Mouse (Mus musculus) small intestine, adult 2 months (tissue): Measurements from ENCODE around the gene Pde3a. TPM values are rescaled to one million over a fixed set of nuclear protein-coding genes. Genes with fewer than 3 reads are reported as not detected.

Experiments
- H3K27ac ChIP-seq: fragments of 200-500 bp; 2 replicates; pipeline ENCODE4 v1.5.1; 2012; ENCODE audit warnings: low read depth, low read length, control low read depth, inconsistent platforms; ENCODE audit not compliant: insufficient read depth
- H3K27me3 ChIP-seq: fragments of 200-500 bp; 2 replicates; pipeline ENCODE4 v1.6.1; 2012; ENCODE audit warnings: mild to moderate bottlenecking, moderate library complexity, low read length, inconsistent platforms; ENCODE audit not compliant: control insufficient read depth, insufficient read depth
- H3K36me3 ChIP-seq: fragments of 200-500 bp; 2 replicates; pipeline ENCODE4 v1.6.1; 2012; ENCODE audit warnings: mild to moderate bottlenecking, low read length, control low read depth, inconsistent platforms; ENCODE audit not compliant: control insufficient read depth, insufficient read depth
- H3K4me1 ChIP-seq: fragments of 200-500 bp; 2 replicates; pipeline ENCODE4 v1.6.1; 2012; ENCODE audit warnings: low read length, inconsistent platforms, mixed read lengths; ENCODE audit not compliant: control insufficient read depth, insufficient read depth, insufficient read length
- H3K4me3 ChIP-seq: fragments of 200-500 bp; 2 replicates; pipeline ENCODE4 v1.5.1; 2012; ENCODE audit warnings: low read depth, mild to moderate bottlenecking, control low read depth, inconsistent platforms, low read length, moderate library complexity
- CTCF ChIP-seq: fragments of 200-500 bp; IDR thresholded peaks from 2 replicates; pipeline ENCODE4 v1.5.1; 2012; ENCODE audit warnings: low read depth, mild to moderate bottlenecking, control low read depth, inconsistent platforms, low read length, moderate library complexity, mixed read lengths; ENCODE audit not compliant: insufficient replicate concordance, insufficient read length; ENCODE audit errors: extremely low read depth
- POLR2A ChIP-seq: fragments of 200-500 bp; IDR thresholded peaks from 2 replicates; pipeline ENCODE4 v1.6.1; 2012; ENCODE audit warnings: low read depth, mild to moderate bottlenecking, control low read depth, inconsistent platforms, low read length, moderate library complexity
- WGBS: fragments of 180-500 bp; shearing (Covaris S2); methylation state at CpG from one replicate; pipeline ENCODE4 v1.1.7; 2018; 5-methylcytosine and 5-hydroxymethylcytosine counted together
- polyA plus RNA-seq: library from polyadenylated mRNA; depleted of rRNA; stranded (reverse); fragments of >200 nt; gene quantifications from 2 replicates; pipeline ENCODE4 v1.2.3, GENCODE M21; 2012

Pde3a gene
- polyA plus RNA-seq, 1 experiment: 7.9 TPM

DNA sequence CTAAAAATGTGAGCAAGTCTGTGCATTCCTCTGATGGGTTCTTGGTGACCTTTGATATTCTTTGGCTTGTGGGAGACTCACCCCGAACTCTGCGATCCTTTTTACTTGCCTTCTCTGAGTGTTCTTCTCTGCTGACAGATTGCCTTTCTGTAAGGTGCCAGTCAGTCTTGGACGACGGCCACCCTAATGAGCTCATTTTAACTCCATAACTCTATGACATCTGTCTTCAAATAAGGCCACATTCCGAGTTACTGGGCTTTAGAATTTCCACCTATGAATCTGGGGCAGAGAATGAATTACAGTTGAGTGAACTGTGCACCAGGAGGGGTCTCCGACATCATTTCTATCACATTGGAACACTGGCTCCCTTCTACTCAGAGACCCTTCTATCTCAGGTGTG, 176.0 kb downstream of the Pde3a start:
- 74% methylated on average over 6 of the region's 6 CpGs for WGBS
- Histone ChIP-seq H3K27ac (no peak overlapping the region), H3K4me3 (no peak overlapping the region), H3K27me3 (no peaks in the 10 kb centered on the region), H3K36me3 (no peaks in the 10 kb centered on the region), H3K4me1 (no peaks in the 10 kb centered on the region)
- TF ChIP-seq CTCF (no peak), POLR2A (no peak)

DNA sequence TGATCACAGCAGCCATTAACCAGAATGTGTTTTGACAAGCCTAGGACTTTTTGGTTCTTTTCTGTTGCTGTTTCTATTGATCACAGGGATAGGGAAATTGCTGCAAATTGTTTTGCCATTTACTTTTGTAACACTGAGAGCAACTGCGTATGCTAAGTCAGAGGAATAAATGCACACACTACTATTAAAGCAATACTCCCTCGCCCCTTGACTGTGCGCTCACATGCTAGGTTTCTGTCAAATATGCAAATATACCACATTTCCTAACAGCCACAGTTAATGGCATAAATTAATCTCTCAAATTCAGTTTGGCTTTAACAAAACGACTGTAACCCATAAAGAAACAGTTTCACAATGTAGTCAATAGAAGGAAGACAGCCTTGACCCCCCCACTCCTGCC, 179.5 kb downstream of the Pde3a start:
- no peaks in the 10 kb centered on the region for H3K27me3 ChIP-seq
- TF ChIP-seq POLR2A: no peak
- no peak for TF ChIP-seq CTCF
- H3K36me3 ChIP-seq: no peaks in the 10 kb centered on the region
- no peak overlapping the region for H3K27ac ChIP-seq
- H3K4me3 ChIP-seq: no peak overlapping the region
- no peaks in the 10 kb centered on the region for H3K4me1 ChIP-seq
- 89% methylated on average over 4 of the region's 4 CpGs for WGBS

DNA sequence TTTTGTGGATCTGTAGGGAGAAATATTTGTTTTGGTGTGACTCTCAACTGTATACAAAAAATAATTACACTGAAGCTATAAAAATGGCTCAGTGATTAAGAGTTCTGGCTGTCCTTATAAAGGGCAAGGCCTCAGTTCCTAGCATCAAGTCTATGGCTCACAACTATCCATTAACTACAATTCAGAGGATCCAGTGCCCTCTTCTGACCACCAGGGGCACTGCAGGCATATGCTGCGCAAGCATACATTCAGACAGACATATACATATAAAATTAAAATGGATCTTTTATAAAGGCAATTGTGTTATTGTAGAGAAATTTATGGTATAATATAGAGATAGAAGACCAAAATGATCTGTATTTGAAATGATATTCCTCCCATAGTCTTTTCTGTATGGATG, 181.1 kb downstream of the Pde3a start:
- Histone ChIP-seq H3K27me3 (no peaks in the 10 kb centered on the region), H3K4me3 (no peak overlapping the region), H3K4me1 (no peaks in the 10 kb centered on the region), H3K27ac (no peak overlapping the region), H3K36me3 (no peaks in the 10 kb centered on the region)
- TF ChIP-seq CTCF: peak; percentile 51; the same call in 1 of the 2 replicates
- TF ChIP-seq POLR2A: no peak
- 98% methylated on average over 1 of the region's 1 CpGs for WGBS

DNA sequence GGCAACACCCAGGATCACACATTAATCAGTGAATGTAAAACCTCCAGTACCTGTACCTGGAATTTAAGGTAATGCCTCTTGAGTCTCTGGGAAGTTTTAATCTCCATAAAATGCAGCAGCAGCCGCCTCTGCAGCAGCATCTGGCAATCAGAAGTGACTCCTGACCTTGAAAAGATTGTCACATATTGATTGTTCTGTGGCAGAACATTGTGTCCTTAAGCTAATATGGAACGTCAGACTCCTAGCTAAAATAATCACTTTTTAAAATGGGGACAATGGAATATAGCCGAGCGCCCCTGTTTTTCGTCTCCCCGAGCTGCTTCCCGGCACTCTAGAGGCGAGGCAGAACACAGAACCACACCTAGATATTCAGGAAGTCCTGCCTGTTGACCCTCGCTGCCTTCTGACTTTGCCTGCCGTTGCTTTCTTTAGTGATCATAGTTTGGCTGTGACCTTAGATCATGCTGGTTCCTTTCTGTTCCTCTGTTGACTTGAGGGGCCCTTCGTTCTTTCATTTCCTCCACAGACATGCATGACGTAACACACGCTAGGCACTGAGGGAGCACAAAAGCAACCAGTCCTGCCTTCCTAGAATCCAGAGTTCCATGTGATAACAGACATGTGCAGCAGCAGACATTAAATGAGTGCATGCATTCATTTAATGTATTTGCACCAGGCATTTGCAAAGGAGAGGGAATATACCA, 183.4 kb downstream of the Pde3a start:
- no peak overlapping the region for H3K4me3 ChIP-seq
- no peaks in the 10 kb centered on the region for H3K36me3 ChIP-seq
- TF ChIP-seq CTCF (no peak), POLR2A (no peak)
- no peaks in the 10 kb centered on the region for H3K27me3 ChIP-seq
- no peaks in the 10 kb centered on the region for H3K4me1 ChIP-seq
- WGBS: 64% methylated on average over 13 of the region's 13 CpGs
- no peak overlapping the region for H3K27ac ChIP-seq

DNA sequence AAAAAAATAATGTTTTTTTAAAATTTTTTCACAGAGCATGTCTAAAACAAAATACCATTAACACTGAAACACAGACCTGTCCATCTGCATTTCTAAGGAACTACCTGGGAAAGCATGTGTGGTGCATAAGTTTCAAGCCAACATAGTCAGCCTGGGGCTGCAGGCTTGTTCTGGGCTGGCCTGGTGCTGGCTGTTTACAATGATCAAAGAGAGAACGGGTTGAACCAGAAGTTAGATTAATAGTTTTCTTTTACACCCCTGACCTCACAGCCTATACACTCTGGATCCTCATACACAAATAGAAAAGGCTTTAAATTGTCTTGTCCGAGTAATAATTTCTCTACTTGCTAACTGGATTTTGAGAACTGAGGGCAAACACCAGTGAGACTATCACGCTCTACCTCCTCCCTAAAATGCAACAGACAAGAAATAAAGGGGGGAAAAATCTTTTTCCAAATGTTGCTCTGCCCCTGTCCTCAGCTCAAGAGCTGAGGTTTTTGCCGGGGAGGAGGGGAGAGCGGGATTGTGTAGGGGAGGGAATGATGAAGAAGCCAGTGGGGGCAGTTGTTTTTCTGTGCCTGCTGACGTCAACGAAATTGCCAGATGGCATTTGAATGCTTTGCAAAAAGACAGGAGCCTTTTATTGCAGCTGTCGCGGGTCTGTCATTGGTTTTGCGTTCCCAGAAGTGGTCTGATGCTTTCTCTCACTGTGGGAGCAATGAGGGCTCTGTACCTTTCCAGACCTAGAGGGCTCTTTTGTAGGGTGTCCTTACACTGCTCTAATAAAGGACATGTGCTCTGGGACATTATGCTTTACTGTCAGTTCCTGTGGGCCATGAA, 185.1 kb downstream of the Pde3a start:
- H3K36me3 ChIP-seq: no peaks in the 10 kb centered on the region
- no peak overlapping the region for H3K27ac ChIP-seq
- TF ChIP-seq POLR2A: no peak
- no peak for TF ChIP-seq CTCF
- no peaks in the 10 kb centered on the region for H3K4me1 ChIP-seq
- WGBS: 66% methylated on average over 10 of the region's 10 CpGs
- no peak overlapping the region for H3K4me3 ChIP-seq
- no peaks in the 10 kb centered on the region for H3K27me3 ChIP-seq

DNA sequence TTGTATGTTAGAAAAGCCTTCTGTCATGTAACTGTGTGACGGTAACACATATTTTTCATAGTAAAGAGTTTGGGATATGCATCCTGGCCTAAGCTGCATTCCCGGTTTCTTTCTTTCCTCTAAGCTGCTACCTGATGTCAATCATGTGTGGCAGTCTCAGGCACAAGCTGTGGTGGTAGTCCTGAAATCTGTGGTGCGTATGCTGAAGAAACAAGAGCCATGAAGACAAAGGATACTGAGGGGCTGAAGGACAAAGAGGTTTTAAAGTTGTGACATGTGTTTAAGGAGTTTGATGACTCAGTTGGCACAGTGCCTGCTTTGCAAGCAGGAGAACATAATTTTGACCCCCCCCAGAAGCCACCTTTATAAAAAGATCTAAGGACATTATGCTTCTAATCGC, 186.1 kb downstream of the Pde3a start:
- Histone ChIP-seq H3K27ac (no peak overlapping the region), H3K27me3 (no peaks in the 10 kb centered on the region), H3K4me3 (no peak overlapping the region), H3K4me1 (no peaks in the 10 kb centered on the region), H3K36me3 (no peaks in the 10 kb centered on the region)
- TF ChIP-seq POLR2A (no peak), CTCF (no peak)
- WGBS: 90% methylated on average over 4 of the region's 4 CpGs

DNA sequence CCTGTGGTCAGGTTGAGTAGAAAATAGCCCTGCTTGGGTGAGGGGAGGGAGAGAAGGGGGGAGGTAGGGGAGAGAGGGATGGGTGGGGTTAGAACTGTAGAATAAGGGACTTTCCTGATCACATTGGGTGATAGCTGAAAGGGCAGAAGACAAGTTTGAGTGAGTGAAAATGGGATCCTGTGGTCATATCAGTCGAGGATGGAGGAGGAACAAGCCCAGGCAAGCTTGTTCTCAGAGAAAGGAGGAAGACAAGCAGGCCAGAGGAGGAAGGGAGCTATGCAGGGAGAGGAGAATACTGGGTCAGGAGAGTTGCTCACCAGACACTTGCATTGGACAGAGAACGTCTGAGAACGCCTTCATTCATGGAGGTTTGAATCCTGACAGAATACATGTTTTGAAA, 190.9 kb downstream of the Pde3a start:
- Histone ChIP-seq H3K4me1 (no peaks in the 10 kb centered on the region), H3K36me3 (no peaks in the 10 kb centered on the region), H3K27me3 (no peaks in the 10 kb centered on the region), H3K4me3 (no peak overlapping the region), H3K27ac (no peak overlapping the region)
- 82% methylated on average over 3 of the region's 3 CpGs for WGBS
- TF ChIP-seq POLR2A (no peak), CTCF (no peak)

DNA sequence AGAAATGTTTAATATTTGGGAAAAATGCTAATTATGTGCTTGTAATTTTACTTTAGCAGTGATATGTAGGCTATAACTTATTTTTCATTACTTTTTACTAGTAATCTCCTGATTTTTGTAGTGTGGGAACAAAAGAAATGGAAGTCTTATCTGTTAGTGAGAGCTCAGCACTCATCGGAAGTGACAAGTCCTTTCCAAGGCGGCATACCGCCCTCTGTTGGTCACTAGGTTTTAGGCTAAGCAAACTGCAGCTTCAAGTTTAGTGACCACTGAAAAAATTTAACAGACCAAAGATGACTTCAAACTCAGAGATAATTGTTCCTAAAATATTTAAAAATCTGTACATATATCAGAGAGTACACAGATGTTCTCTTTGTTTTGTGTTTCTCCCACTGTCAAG, 198.5 kb downstream of the Pde3a start:
- 13% methylated on average over 3 of the region's 3 CpGs for WGBS
- H3K27me3 ChIP-seq: no peaks in the 10 kb centered on the region
- no peak for TF ChIP-seq POLR2A
- 0 out of 2 replicates have a peak, but pooled peaks have one; percentile 17 for TF ChIP-seq CTCF
- H3K27ac ChIP-seq: no peak overlapping the region
- no peaks in the 10 kb centered on the region for H3K4me1 ChIP-seq
- no peak overlapping the region for H3K4me3 ChIP-seq
- no peaks in the 10 kb centered on the region for H3K36me3 ChIP-seq
